Mouse (Mus musculus) kidney, adult 2 months (tissue): ENCODE results near the gene Aamp.

Experiments
- CTCF ChIP-seq: fragments of 200-500 bp; conservative IDR thresholded peaks from 2 replicates; pipeline ENCODE4 v1.5.1; 2011; ENCODE audit warnings: low read depth, mild to moderate bottlenecking, control low read depth, low read length, moderate library complexity, mixed read lengths; ENCODE audit not compliant: insufficient read depth, insufficient read length
- POLR2A ChIP-seq: fragments of 200-500 bp; IDR thresholded peaks from one replicate; pipeline ENCODE4 v1.6.1; 2011; ENCODE audit warnings: low read depth, low read length, control low read depth

DNA sequence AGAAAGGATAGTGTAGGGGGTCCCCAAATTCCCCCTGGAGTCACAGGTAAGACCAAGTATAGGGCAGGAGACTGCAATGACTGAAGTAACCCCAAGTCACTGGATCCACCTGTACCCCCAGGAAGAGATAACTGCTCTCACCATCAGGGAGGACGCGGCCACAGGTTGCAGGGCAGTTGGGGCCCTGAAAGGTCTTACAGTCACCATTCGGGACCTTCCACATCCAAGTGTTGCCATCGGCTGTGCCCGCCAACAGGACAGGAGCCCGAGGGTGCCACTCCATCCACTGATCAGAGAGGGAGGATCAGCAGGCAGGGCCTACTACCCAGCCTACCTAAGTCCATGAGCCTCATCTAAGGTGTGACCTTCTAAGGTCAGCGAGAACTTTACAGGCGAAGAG is 2.7 kb downstream of the Aamp start:
- TF ChIP-seq CTCF: no peak
- no peak for TF ChIP-seq POLR2A
